Mouse (Mus musculus) spleen, adult 2 months (tissue): Measurements from ENCODE around the gene Zc3h8.

ENCODE experiments used
- CTCF ChIP-seq: fragments of 200-500 bp; IDR thresholded peaks from 2 replicates; pipeline ENCODE4 v1.5.1; 2011; ENCODE audit warnings: mild to moderate bottlenecking, inconsistent platforms; ENCODE audit not compliant: insufficient read depth, insufficient read length, insufficient replicate concordance; ENCODE audit errors: extremely low read depth
- POLR2A ChIP-seq: fragments of 200-500 bp; IDR thresholded peaks from 2 replicates; pipeline ENCODE4 v1.6.1; 2011; ENCODE audit warnings: low read depth, low read length, inconsistent platforms

GRCm38 (mm10) chr2:128968475-128969083 lies 24.7 kb upstream of the Zc3h8 start:
- TF ChIP-seq CTCF (no peak), POLR2A (no peak)
